Mouse (Mus musculus): ENCODE data around the gene Rd3. TPM values are rescaled to one million over a fixed set of nuclear protein-coding genes. Genes with fewer than 3 reads are reported as not detected.
A peak's percentile ranks its signal among the peaks of the same experiment; 100 is the strongest.

Rd3 gene
- polyA plus RNA-seq, 1 experiment from 2014 or later, result 6.9 TPM

GRCm38 (mm10) chr1:191969939-191970338 lies 7.2 kb upstream of the Rd3 start:
- ATAC-seq (ENCODE audit: low FRiP score), result no peak
- no peaks in the 10 kb centered on the region for H3K36me3 ChIP-seq
- H3K9ac ChIP-seq, result no peak overlapping the region
- no peaks in the 10 kb centered on the region for H3K27me3 ChIP-seq
- peaks cover 4% of the 10 kb centered on the region; the same call in 1 of the 2 replicates for H3K4me1 ChIP-seq (replicated peaks)
- 70% methylated on average over 5 of the region's 5 CpGs for WGBS
- no peak overlapping the region for H3K27ac ChIP-seq
- H3K9me3 ChIP-seq, result no peaks in the 10 kb centered on the region
- no peak overlapping the region for H3K4me3 ChIP-seq
- no peak overlapping the region for H3K4me2 ChIP-seq

DNA sequence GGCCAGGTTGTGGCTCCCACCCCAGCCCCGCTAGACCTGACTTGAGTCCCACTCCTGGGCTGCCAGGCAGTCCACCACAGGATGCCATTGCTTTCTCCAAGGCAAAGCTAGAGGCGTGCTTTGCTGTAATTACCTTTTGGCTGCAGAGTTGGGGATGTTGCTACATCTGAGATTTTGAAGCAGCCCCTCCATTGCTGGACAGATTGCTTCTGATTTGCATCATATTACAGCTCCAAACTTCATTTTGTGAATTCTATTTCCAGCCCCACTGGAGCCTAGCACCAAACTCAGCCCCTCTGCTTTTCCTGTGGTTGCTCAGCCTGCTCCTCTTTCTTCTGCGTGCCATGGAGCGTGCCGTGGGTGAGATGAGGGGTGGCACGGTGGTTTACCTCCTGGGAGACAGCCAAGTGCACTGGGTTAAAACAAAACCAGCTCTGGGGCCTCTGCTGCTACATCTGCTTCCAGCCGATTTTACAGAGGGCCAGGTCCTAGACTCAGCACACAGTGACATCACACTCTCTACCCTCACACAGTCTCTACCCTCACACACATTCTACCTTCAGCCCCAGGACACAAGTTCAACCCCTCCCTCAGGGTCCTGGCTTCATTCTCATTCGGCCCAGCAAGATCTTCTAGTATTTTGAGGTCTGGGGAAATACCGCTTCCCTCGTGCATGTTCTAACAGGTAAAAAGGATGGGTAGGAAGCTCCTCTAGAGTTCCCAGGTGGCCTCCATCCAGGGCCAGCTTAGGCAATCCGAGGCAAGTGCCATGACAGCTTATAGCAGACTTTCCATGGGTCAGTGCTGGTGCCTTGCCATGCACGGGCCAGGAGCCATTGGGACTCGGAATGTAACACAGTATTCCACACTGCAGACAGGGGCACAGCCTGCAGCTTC lies 2.4 kb upstream of the Rd3 start:
- no peaks in the 10 kb centered on the region for H3K27me3 ChIP-seq
- 70% methylated on average over 13 of the region's 13 CpGs for WGBS

GRCm38 (mm10) chr1:191981426-191982102 lies 4.4 kb downstream of the Rd3 start:
- Histone ChIP-seq H3K27me3 (peaks cover 11% of the 10 kb centered on the region; the same call in 1 of the 2 replicates), H3K9me3 (no peaks in the 10 kb centered on the region), H3K4me3 (no peak overlapping the region), H3K9ac (no peak overlapping the region), H3K27ac (peak overlapping the region; percentile 68), H3K36me3 (no peaks in the 10 kb centered on the region), H3K4me1 (replicated peaks) (peaks cover 46% of the 10 kb centered on the region), H3K4me2 (no peak overlapping the region)
- WGBS, result 14% methylated on average over 6 of the region's 6 CpGs
- ATAC-seq (ENCODE audit: low FRiP score), result peak; percentile 81

More for the DNA sequence above, 2.4 kb upstream of the Rd3 start:
- H3K4me3 ChIP-seq, result no peak overlapping the region
- no peak overlapping the region for H3K27ac ChIP-seq
- H3K9me3 ChIP-seq, result no peaks in the 10 kb centered on the region
- H3K36me3 ChIP-seq, result no peaks in the 10 kb centered on the region
- H3K4me1 ChIP-seq (replicated peaks), result peaks cover 28% of the 10 kb centered on the region
- ATAC-seq (ENCODE audit: low FRiP score), result no peak
- H3K4me2 ChIP-seq, result no peak overlapping the region
- H3K9ac ChIP-seq, result peak overlapping the region; percentile 24; the same call in 1 of the 2 replicates

- Histone ChIP-seq H3K27ac (no peak overlapping the region), H3K9me3 (no peaks in the 10 kb centered on the region), H3K4me3 (no peak overlapping the region), H3K9ac (no peak overlapping the region), H3K36me3 (no peaks in the 10 kb centered on the region), H3K4me2 (no peak overlapping the region), H3K27me3 (peaks cover 11% of the 10 kb centered on the region; the same call in 1 of the 2 replicates), H3K4me1 (replicated peaks) (peaks cover 13% of the 10 kb centered on the region)
- 80% methylated on average over 8 of the region's 8 CpGs for WGBS
- no peak for ATAC-seq (ENCODE audit: low FRiP score)
Observed at GRCm38 (mm10) chr1:191986674-191987480, 9.7 kb downstream of the Rd3 start.

DNA sequence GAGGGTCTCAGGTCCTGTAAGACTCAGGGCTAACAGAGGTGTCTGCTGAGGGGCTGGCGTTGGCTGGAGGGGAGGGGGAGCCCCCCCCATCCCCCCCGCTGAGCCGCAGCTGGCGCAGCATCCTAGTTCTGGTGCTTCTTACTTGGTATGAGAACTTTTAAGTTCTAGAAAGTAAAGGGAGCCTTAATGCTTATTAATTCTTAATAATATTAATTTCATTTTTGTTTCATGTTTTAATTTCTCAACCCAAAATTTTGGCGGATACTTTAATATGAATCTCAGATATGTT lies 10.3 kb downstream of the Rd3 start:
- ATAC-seq (ENCODE audit: low FRiP score), result no peak
- peaks cover 11% of the 10 kb centered on the region; the same call in 1 of the 2 replicates for H3K27me3 ChIP-seq
- no peak overlapping the region for H3K9ac ChIP-seq
- H3K4me3 ChIP-seq, result no peak overlapping the region
- no peaks in the 10 kb centered on the region for H3K9me3 ChIP-seq
- peaks cover 7% of the 10 kb centered on the region for H3K4me1 ChIP-seq (replicated peaks)
- H3K36me3 ChIP-seq, result no peaks in the 10 kb centered on the region
- no peak overlapping the region for H3K27ac ChIP-seq
- 55% methylated on average over 5 of the region's 5 CpGs for WGBS
- H3K4me2 ChIP-seq, result no peak overlapping the region

GRCm38 (mm10) chr1:191988646-191989045 lies 11.5 kb downstream of the Rd3 start:
- 96% methylated on average over 3 of the region's 3 CpGs for WGBS
- no peak overlapping the region for H3K4me2 ChIP-seq
- peaks cover 6% of the 10 kb centered on the region for H3K4me1 ChIP-seq (replicated peaks)
- no peaks in the 10 kb centered on the region for H3K9me3 ChIP-seq
- H3K27me3 ChIP-seq, result peaks cover 11% of the 10 kb centered on the region; the same call in 1 of the 2 replicates
- no peak overlapping the region for H3K27ac ChIP-seq
- no peak for ATAC-seq (ENCODE audit: low FRiP score)
- H3K9ac ChIP-seq, result no peak overlapping the region
- no peaks in the 10 kb centered on the region for H3K36me3 ChIP-seq
- H3K4me3 ChIP-seq, result no peak overlapping the region

DNA sequence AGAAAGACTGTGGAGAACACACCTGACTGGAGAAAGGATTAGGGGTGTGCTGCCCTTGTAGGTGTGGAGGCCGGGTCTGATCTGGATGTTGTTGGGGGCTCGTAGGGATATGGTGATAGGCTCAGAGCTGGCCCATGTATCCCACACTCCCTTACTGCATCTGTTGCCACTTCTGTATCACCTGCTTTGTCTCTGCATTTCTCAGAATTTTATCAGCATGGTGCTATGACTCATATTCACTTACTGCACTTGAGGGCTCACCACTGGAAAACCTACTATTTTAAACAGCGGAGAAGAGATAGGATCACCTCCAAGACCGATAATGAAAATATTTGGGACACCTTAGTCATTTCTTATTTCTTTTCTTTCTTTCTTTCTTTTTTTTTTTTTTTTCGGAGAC lies 11.9 kb downstream of the Rd3 start:
- ATAC-seq (ENCODE audit: low FRiP score), result no peak
- Histone ChIP-seq H3K4me2 (peak overlapping the region; percentile 61), H3K27ac (no peak overlapping the region), H3K4me1 (replicated peaks) (peaks cover 6% of the 10 kb centered on the region), H3K27me3 (peaks cover 11% of the 10 kb centered on the region; the same call in 1 of the 2 replicates), H3K9ac (no peak overlapping the region), H3K4me3 (peak overlapping the region; percentile 52; the same call in 1 of the 2 replicates), H3K9me3 (no peaks in the 10 kb centered on the region), H3K36me3 (no peaks in the 10 kb centered on the region)
- WGBS, result 92% methylated on average over 5 of the region's 5 CpGs

DNA sequence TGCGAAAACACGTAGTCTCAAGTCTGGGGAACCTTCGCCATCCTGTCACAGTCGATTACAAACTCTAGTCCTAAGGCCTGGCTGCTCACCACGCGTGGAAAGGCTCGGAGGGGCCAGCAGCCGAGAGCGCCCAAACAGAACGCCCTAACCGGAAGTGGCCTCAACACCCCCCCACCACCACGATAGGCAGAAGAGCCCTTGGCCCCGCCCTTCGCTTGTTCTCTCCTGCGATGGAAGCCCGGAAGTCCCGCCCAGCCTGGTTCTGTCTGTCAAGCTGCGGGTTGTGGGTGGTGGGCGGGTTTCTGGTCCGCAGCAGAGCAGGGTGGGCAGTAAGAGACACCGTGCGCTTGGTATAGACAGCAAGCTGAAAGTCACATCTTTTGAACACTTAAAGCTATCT lies 12.8 kb downstream of the Rd3 start:
- peak overlapping the region; percentile 52 for H3K4me3 ChIP-seq

GRCm38 (mm10) chr1:191992040-191992780 lies 15.0 kb downstream of the Rd3 start:
- Histone ChIP-seq H3K4me3 (no peak overlapping the region), H3K27me3 (no peaks in the 10 kb centered on the region), H3K4me2 (no peak overlapping the region), H3K9ac (peak overlapping the region; percentile 35; the same call in 1 of the 2 replicates), H3K4me1 (replicated peaks) (peaks cover 6% of the 10 kb centered on the region), H3K36me3 (no peaks in the 10 kb centered on the region), H3K27ac (no peak overlapping the region; the same call in 1 of the 2 replicates), H3K9me3 (no peaks in the 10 kb centered on the region)
- 75% methylated on average over 7 of the region's 7 CpGs for WGBS
- ATAC-seq (ENCODE audit: low FRiP score), result 0 out of 2 replicates have a peak, but pooled peaks have one; percentile 2

More for the DNA sequence above, 12.8 kb downstream of the Rd3 start:
- WGBS, result under 1% methylated on average over 22 of the region's 22 CpGs
- Histone ChIP-seq H3K9ac (peak overlapping the region; percentile 77), H3K9me3 (no peaks in the 10 kb centered on the region), H3K4me2 (peak overlapping the region; percentile 61), H3K36me3 (no peaks in the 10 kb centered on the region), H3K27ac (peak overlapping the region; percentile 85), H3K27me3 (peaks cover 11% of the 10 kb centered on the region; the same call in 1 of the 2 replicates), H3K4me1 (replicated peaks) (peaks cover 6% of the 10 kb centered on the region)
- peak; percentile 98 for ATAC-seq (ENCODE audit: low FRiP score)

GRCm38 (mm10) chr1:191994476-191994875 lies 17.3 kb downstream of the Rd3 start:
- Histone ChIP-seq H3K4me3 (no peak overlapping the region), H3K4me2 (no peak overlapping the region), H3K9me3 (no peaks in the 10 kb centered on the region), H3K27me3 (no peaks in the 10 kb centered on the region), H3K36me3 (no peaks in the 10 kb centered on the region), H3K4me1 (replicated peaks) (peaks cover under 1% of the 10 kb centered on the region), H3K27ac (no peak overlapping the region), H3K9ac (no peak overlapping the region)
- WGBS, result 79% methylated on average over 5 of the region's 5 CpGs
- ATAC-seq (ENCODE audit: low FRiP score), result no peak

DNA sequence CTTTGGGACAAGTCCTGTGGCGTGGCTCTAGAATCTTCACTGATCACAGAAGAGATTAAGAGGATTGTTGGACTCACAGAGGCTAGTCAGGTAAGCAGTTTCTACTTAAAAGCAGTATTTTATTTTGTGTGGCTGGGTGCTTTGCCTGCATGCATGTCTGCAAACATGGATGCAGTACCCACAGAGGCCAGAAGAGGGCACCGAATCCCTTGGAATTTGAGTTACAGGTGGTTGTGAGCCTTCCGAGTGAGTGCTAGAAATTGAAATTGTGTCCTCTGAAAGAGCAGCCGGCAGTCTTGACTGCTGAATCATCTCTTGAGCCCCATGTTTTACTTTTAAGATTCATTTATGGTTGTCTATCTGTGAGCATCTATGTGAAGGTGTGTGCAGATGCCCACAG lies 18.3 kb downstream of the Rd3 start:
- H3K9ac ChIP-seq, result no peak overlapping the region

More for the DNA sequence above, 18.3 kb downstream of the Rd3 start:
- Histone ChIP-seq H3K27me3 (no peaks in the 10 kb centered on the region), H3K4me2 (no peak overlapping the region), H3K4me3 (no peak overlapping the region), H3K9me3 (no peaks in the 10 kb centered on the region), H3K4me1 (replicated peaks) (no peaks in the 10 kb centered on the region; the same call in 1 of the 2 replicates), H3K27ac (no peak overlapping the region), H3K36me3 (no peaks in the 10 kb centered on the region)
- WGBS, result 57% methylated on average over 4 of the region's 4 CpGs
- no peak for ATAC-seq (ENCODE audit: low FRiP score)
